Mouse (Mus musculus): ENCODE results near the gene Zbtb16. TPM values are rescaled to one million over a fixed set of nuclear protein-coding genes. Genes with fewer than 3 reads are reported as not detected.

Zbtb16 gene
- total RNA-seq, 1 experiment from 2014 or later: 25.8 TPM

DNA sequence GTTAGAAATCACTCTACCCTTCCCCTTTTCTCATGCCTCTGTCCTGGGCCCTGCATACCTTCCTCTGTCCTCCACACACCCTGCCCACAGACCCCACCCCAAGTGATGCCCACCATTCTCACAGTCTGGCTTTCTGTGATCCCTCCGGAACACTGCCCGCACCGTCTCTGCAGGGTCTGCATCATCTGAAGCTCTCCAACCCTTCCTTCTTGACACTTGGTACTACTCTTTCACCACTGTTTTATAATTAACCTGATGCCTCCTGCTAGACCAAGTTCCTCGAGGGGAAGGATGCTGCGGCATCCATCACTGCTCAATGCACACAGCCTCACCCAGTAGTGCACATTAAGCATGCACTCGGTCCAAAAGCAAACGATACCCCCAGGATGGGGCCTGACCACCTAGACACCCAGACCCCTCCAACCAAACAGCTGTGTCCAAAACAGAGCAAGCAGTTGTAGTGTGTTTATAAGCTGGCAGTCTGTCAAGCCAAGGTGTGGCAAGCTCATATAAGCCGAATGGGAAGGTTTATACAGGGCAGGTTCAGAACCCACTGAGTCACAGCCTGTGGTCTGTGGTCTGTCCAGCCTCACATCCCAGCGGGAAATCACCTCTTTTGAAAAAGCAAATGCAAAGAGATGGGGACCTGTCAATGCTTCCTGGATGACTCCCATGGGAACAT is 97.1 kb downstream of the Zbtb16 start:
- ATAC-seq (replicated peaks; ENCODE audit: insufficient number of reproducible peaks, low FRiP score, low TSS enrichment, poor library complexity, severe bottlenecking): no peak

DNA sequence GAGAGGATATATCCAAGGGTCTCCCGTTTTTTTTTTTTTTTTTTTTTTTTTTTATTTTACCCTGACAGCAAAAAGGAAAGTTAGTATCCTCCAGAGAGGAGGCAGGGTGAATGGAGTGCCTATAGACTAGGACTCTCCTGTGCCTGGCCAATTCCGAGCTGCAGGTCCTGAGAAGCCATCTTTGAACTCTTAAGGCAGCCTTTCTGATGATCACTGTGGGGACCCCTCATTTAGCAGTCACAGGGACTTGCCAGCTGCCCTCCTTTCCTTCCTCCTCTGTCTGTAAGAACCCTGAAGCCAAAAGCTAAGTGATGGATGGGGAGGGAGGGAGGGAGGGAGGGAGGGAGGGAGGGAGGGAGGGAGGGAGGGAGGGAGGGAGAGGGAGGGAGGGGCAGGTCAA is 98.1 kb downstream of the Zbtb16 start:
- ATAC-seq (replicated peaks; ENCODE audit: insufficient number of reproducible peaks, low FRiP score, low TSS enrichment, poor library complexity, severe bottlenecking): no peak

DNA sequence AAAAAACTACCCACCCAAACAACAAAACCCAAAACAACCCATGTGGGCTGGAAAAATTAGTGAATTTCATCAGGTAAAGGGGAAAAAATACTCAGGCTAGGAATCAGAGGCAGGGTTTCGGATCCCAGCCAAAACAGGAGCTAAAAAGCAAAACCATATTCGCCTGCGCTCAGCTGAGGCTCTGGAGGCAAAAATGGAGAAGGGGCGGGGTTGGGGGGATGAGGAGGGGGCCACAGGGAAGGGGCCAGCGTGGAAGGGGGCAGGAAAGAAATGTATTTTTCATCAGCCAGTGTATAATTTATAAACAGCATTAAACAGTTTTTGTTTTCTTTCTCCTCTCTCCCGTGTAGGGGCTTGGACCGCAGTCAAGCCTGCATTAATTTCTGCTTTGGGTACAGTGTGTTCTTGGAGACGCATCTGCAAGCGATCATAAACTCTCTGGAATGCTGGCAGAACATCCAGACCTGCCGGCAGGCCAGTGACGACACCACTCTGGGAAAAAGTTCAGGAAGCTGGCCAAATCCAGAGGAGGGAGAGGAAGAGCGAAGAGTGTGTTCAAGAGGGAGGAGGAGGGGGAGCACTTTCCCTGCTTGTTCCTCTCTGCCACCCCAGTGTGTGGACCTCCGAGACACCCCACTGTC is 98.7 kb downstream of the Zbtb16 start:
- no peak for ATAC-seq (replicated peaks; ENCODE audit: insufficient number of reproducible peaks, low FRiP score, low TSS enrichment, poor library complexity, severe bottlenecking)

DNA sequence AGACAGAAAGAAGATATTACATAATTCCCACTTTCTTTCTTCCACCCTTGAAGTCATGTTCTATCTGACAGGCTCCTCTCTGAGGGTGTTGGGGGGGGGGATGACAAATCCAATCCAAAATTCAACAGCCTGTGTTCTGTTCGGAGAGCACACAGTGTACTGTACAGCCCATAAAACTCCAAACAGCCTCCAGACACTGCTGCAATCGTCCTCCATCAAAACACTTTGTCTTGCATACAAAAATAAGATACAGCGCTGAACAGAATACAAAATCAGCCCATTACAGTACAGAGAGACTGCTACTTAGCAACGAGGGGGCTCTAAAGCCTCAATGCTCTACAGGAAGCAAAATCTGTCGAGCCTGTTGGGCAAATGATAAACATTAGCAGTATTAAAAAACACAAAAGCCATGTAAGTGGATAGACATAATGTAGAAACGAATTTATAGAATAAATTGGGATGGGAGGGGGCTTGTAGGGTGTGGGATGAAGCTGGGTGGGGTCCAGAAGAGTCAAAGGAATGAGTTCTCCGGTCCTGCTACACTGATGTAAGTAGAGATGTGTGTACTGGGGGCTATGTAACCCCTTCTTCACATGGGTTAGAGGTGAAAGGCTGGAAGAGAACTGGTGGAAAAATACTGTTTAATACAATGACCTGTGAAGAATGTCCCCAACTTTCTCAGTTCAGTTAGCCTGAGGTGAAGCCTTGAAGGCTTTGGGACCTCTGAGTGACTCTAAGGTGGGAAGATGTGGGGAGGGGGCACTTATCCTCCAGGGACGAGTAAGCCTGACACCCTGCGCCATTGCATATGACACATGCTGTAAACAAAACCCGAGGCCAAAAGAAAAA is 99.4 kb downstream of the Zbtb16 start:
- no peak for ATAC-seq (replicated peaks; ENCODE audit: insufficient number of reproducible peaks, low FRiP score, low TSS enrichment, poor library complexity, severe bottlenecking)

DNA sequence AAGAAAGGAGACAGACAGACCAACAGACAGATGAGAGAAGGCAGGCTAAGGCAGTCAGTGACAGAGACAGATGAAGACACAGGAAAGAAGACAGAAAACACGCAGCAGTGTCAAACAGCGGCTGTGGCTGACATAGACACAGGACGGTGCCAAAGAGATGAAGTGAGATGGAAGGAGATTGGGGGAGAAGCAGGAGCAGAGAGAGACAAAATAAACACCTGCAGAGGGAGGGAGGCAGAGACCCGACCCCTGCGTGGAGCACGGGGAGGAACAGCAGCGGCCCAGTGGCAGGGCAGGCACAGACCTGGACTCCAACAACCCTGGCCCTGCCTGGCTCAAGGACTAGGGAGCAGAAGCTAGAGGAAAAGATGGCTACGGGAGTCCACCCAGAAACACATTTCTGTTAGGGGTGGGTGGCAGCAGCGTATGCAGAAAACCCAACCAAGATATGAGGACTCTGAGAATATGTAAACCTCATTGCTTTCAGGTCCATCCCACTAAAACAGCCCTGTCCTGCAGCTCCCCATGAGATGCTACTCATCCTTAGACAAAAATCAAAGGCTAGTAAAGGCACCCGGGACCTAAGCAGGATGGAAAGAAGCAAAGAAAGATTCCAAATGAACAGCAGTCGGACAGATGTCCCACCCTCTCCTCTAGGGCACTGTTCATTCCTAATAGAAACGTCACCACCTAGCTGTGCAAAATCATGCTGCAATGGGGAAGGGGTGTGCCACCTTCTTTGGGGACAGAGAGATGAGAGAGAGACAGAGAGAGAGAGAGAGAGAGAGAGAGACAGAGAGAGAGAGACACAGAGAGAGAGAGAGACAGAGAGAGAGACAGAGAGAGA is 100.3 kb downstream of the Zbtb16 start:
- no peak for ATAC-seq (replicated peaks; ENCODE audit: insufficient number of reproducible peaks, low FRiP score, low TSS enrichment, poor library complexity, severe bottlenecking)

DNA sequence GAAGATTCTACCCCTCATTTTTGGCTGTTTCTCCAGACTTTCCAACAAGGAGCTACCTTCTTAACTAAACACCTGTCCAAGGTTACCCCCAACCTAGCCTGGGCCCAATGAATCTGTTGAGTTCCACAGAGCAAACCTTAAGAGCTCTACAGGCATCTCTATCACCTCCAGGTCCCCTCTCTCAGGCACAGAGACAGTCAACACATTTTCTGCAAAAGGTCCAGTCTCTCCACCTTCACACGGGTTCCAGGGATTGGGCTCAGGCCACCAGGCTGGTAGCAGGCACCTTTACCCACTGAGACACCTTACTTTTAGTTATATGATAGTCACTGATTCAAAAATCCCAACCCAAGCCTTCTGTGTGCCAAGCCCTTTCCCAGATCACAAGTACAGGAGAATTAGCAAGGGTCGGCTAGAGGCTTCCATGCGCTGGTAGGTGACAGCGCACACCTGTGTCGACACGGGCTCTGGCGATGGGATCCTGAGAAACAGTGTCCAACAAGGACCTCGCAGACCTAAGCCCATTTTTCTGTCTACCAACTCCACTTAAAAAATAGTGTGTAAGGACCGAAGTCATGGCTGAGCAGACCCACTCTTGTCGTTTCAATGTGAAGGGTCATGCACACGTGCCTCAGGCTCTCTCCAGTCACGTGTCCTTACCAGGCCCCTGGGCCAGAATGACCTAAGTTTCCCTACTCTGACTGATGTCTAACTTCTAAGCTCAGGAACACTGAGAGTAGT is 101.1 kb downstream of the Zbtb16 start:
- no peak for ATAC-seq (replicated peaks; ENCODE audit: insufficient number of reproducible peaks, low FRiP score, low TSS enrichment, poor library complexity, severe bottlenecking)

DNA sequence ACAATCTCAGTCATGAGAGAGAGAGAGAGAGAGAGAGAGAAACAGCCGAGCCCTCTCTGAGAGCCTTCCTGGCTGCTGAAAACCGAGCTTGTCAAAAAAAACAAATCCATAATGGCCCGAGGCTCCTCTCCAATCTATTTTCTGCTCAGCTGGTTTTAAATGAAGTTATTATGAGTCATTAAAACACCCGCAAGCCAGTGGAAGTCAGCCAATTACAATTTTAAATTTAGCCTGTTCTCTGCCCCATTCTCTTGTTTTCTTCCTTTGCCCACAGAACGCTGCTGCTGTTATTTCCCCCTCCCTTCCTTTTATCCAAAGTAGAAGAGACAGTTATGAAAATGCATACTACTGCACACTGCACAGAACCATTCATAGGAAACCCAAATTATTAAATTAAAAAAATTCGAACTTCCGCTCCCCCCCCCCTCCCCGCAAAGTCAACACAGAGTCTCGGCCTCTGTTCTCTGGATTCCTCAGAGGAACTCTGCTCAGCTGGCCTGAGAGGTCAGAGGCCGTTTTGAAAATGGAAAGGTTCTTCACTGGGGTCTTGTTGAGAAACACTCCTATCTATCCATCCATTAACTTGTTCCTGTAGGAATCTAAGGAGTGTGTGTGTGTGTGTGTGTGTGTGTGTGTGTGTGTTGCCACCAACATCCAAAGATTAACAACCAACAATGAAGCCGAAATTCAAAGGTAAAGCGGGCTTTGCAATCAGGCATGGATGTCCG is 102.0 kb downstream of the Zbtb16 start:
- ATAC-seq (replicated peaks; ENCODE audit: insufficient number of reproducible peaks, low FRiP score, low TSS enrichment, poor library complexity, severe bottlenecking): no peak

DNA sequence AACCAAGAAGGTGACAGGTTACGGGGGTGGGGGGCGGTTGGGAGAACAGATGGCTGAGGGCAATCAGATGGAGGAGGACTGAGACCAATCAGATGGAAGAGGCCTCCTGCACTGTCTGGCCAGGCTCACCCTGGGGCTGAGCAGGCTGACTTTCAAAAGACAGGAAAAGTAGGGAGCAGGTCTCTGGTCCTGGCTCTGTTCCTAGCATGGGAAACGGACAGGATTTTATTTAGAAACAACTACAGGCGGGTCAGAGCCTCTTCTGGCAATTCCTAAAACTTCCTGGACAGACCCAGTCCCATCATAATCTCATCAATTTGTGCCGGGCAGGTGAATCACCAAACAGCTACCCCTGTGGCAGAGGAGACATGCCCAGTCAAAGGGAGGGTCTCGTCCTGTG is 102.9 kb downstream of the Zbtb16 start:
- no peak for ATAC-seq (replicated peaks; ENCODE audit: insufficient number of reproducible peaks, low FRiP score, low TSS enrichment, poor library complexity, severe bottlenecking)

DNA sequence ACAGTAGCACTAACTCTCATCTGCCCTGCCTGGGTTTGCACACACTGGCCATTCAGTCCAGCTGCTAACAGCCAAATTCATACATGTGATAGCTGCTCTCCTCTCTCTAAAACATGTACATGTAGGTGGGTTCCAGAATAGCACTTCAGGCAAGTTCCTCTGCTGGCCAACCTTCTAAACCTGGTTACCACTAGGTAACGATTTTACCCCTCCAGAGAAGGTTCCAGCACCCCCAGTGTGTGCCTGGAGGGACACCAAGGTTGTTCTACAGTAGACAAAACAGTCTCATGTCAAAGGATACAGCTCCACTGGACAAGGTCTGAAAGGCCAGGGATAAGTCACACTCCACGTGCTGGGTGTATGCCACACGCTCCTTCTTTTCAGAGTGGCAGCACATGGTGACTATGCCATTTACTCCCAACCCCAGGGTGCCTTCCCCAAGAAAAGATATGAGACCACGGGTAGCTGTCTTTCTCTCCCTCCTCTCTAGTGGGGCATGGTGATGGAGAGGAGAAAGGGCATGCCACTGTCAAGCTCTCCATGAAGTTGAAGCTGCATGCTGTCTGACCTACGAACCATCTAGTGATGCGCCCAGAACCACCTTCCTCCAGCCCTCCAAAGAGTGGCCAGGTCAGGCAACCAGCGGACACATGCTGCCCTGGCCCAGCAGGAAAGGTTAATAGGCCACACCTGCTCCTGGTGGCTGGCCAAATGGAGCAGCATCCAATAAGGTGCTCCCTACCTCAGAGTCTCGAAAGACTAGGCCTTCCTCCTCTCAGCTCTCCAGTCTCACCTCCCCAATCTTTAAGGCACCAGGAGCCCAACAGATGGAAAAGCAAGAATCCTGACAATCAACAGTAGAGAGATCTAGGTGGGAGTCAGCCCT is 104.1 kb downstream of the Zbtb16 start:
- no peak for ATAC-seq (replicated peaks; ENCODE audit: insufficient number of reproducible peaks, low FRiP score, low TSS enrichment, poor library complexity, severe bottlenecking)

DNA sequence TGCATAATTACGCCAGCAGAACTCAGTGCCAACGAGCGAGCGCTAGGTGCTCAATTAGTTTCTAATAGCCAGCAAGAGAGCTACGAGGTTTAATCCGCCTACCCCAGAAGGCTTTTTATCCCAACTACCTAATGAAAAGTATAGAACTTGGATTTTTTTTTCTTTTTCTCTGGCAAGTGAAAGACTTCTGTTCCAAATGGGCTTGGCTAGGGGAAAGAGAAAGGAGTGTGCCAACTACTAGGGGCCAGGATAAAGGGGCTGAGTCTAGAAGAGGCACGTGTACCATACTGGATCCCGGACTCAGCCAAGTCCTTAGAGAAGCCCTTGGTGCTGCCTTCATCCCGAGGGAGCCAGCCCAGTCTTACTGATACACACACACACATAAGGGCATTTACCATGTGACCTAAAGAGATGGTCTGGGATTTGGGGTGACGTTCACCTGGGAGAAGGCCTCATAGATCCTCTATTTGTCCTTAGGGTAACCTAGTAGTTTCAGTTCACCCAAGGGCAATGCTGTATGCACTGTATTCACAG is 105.5 kb downstream of the Zbtb16 start:
- ATAC-seq (replicated peaks; ENCODE audit: insufficient number of reproducible peaks, low FRiP score, low TSS enrichment, poor library complexity, severe bottlenecking): no peak

DNA sequence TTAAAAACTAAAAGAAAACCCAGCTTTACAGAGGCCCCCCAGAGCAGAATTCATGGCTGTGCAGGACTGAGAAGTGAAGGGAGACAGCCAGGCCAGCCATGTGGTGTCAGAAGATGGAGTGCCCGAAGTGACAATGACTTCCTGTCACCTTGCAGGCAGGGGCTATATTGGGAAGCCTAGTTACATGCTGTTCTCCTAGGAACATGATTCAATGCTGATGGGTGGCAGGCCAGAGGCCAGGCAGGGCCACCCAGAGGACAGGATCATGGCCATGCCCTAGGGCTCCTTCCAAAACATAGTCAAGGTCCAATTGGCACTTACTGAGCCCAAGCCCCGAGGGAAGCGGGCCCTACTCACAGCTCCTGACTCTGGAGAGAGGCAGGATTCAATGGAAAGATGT is 106.6 kb downstream of the Zbtb16 start:
- ATAC-seq (replicated peaks; ENCODE audit: insufficient number of reproducible peaks, low FRiP score, low TSS enrichment, poor library complexity, severe bottlenecking): no peak

DNA sequence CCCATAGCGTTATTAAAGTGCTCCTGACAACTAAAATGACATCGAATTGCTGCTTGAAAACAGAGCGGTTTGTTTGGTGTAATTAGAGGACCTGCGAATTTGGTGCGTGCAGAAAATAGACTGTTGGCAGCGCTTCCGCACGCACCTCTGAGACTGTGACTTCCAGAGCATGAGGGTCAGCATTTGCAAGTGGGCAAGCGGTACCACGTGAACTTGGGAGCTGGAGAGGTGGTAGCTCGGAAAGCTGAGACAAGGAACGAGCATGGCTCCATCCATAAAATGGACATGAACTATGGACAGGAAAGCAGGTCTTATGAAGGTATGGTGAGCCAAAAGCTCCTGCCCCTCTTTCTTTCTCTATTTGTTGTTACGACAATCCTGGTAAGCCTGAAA is 107.3 kb downstream of the Zbtb16 start:
- ATAC-seq (replicated peaks; ENCODE audit: insufficient number of reproducible peaks, low FRiP score, low TSS enrichment, poor library complexity, severe bottlenecking): no peak

DNA sequence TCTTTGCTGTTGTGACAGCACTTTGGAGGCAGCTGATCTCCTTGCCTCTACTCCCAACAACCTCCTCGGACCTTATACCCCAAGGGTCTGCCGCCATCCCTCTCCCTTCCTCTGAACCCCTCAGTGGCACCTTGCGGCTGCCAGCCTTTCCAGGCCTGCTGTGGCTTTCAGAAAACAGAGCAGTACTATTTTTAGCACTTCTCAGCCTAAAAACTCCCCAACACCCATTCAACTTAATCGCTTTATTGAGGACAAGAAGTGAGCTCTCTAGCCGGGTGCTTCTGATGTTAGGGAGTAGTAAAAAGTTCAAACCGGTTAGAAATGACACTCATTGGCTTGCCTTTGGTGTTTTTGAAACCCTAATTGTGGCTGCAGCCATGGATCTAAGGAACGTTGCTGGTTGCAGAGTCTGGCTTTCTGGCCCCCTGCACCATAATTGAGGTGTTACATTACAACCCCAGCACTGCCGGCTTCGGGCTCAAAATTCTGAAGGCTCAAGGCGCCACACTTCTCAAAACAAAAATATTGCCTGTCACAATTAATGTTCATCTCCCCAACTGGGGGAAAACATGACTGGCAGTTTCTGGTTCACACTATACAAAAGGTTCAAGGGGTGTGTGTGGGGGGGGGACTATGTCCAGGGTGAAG is 107.8 kb downstream of the Zbtb16 start:
- no peak for ATAC-seq (replicated peaks; ENCODE audit: insufficient number of reproducible peaks, low FRiP score, low TSS enrichment, poor library complexity, severe bottlenecking)

DNA sequence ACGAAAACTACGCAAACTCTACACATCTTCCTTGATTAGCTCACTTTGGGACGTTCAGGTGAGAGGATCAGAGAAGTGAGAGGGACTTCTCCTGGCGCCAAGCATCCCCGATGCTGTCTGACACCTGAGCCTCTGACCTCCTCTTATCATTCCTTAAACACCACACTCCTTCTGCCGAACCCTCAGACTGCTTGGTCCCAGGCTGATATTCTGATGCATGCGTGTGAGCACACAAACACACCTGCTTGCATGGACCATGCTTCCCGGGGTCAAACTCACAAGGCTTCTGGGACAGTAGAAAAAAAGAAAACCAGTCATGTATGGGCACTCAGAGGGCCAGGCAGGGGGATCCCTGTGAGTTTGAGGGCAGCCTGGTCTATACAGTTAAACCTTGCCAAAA is 109.7 kb downstream of the Zbtb16 start:
- ATAC-seq (replicated peaks; ENCODE audit: insufficient number of reproducible peaks, low FRiP score, low TSS enrichment, poor library complexity, severe bottlenecking): no peak

DNA sequence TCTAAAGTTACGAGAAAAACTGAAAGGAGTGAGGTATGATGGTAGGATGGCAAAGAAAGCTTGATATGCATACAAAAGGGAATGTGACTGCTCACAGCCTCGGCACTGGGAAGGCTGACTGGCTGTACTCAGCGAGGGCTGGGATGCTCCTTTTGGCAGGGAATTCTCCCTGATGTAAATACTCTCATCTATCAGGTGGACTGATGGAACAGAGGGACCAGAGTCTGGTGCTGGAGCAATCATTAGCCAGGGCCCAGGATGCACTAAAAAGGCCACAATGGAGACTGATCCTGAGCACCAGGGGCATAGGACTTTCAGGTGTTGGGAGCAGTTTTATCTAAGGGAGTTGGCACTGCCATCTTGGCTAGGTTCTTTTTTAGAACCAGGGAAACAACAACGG is 110.1 kb downstream of the Zbtb16 start:
- ATAC-seq (replicated peaks; ENCODE audit: insufficient number of reproducible peaks, low FRiP score, low TSS enrichment, poor library complexity, severe bottlenecking): no peak

DNA sequence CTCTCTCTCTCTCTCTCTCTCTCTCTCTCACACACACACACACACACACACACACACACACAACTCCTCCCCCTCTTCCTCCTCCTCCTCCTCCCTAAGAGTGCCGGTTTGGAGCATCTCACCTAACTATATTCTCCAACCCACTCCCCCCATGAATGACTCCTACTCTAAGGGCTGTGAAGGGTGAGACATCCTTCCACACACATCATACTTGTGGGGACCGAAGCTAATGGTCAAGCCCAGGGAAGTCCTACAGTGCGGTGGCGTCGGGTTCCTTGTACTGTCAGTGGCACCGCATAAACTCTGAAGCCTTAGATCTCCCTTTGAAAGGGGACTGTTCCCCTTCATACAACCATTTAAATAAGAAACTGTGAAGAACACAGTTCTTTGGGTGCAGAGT is 110.9 kb downstream of the Zbtb16 start:
- ATAC-seq (replicated peaks; ENCODE audit: insufficient number of reproducible peaks, low FRiP score, low TSS enrichment, poor library complexity, severe bottlenecking): no peak

Measured in monocyte, adult 5-6 weeks (primary cell).